Mouse (Mus musculus) cerebellum, adult 11 months (tissue): ENCODE measurements around the gene Ctsh.
"Not testable (repeated sequence)": the region's sequence is repeated elsewhere in the genome, so short reads cannot be mapped to it uniquely, and the experiment has no call there.

ENCODE experiments used
- DNase-seq: peaks from one replicate; pipeline ENCODE4 v3.0.0; 2022

Ctsh gene

GRCm38 (mm10) chr9:90053852-90054251, at the start of gene Ctsh:
TSS of gene Ctsh (plus strand) at chr9:90054152.
- DNase-seq: no peak

GRCm38 (mm10) chr9:90006432-90006831, 47.5 kb upstream of the Ctsh start:
- DNase-seq: no peak

GRCm38 (mm10) chr9:90007094-90007493, 46.9 kb upstream of the Ctsh start:
- no peak for DNase-seq

- DNase-seq: no peak
These were observed 45.8 kb upstream of the Ctsh start for GRCm38 (mm10) chr9:90008138-90008537.

GRCm38 (mm10) chr9:90011849-90012248, 42.1 kb upstream of the Ctsh start:
- no peak for DNase-seq

GRCm38 (mm10) chr9:90014649-90015048, 39.3 kb upstream of the Ctsh start:
- DNase-seq: no peak

GRCm38 (mm10) chr9:90016204-90016603, 37.7 kb upstream of the Ctsh start:
- DNase-seq: no peak

- no peak for DNase-seq
These were observed 33.1 kb upstream of the Ctsh start for GRCm38 (mm10) chr9:90020866-90021265.

GRCm38 (mm10) chr9:90021442-90021841, 32.5 kb upstream of the Ctsh start:
- DNase-seq: no peak

GRCm38 (mm10) chr9:90027709-90028108, 26.2 kb upstream of the Ctsh start:
- no peak for DNase-seq

- DNase-seq: no peak
These were observed 20.0 kb upstream of the Ctsh start for GRCm38 (mm10) chr9:90033922-90034321.

- no peak for DNase-seq
These were observed 18.8 kb upstream of the Ctsh start for GRCm38 (mm10) chr9:90035168-90035567.

GRCm38 (mm10) chr9:90035794-90036193, 18.2 kb upstream of the Ctsh start:
- no peak for DNase-seq

- no peak for DNase-seq
These were observed 17.6 kb upstream of the Ctsh start for GRCm38 (mm10) chr9:90036313-90036712.

- DNase-seq: no peak
These were observed 15.4 kb upstream of the Ctsh start for GRCm38 (mm10) chr9:90038535-90038934.

- DNase-seq: no peak
These were observed 13.0 kb upstream of the Ctsh start for GRCm38 (mm10) chr9:90040916-90041315.

- no peak for DNase-seq
These were observed 12.4 kb upstream of the Ctsh start for GRCm38 (mm10) chr9:90041556-90041955.

- not testable (repeated sequence) for DNase-seq
These were observed 11.0 kb upstream of the Ctsh start for GRCm38 (mm10) chr9:90042906-90043305.

- DNase-seq: no peak
These were observed 8.8 kb upstream of the Ctsh start for GRCm38 (mm10) chr9:90045191-90045590.

- DNase-seq: no peak
These were observed 5.9 kb upstream of the Ctsh start for GRCm38 (mm10) chr9:90047937-90048627.

- DNase-seq: no peak
These were observed 606 bp downstream of the Ctsh start for GRCm38 (mm10) chr9:90054371-90055145.

- DNase-seq: no peak
These were observed 1.5 kb downstream of the Ctsh start for GRCm38 (mm10) chr9:90055409-90055808.

- DNase-seq: no peak
These were observed 2.0 kb downstream of the Ctsh start for GRCm38 (mm10) chr9:90055911-90056310.

GRCm38 (mm10) chr9:90056716-90057115, 2.8 kb downstream of the Ctsh start:
- DNase-seq: no peak
